Mouse (Mus musculus): ENCODE data around the gene Med21.

DNA sequence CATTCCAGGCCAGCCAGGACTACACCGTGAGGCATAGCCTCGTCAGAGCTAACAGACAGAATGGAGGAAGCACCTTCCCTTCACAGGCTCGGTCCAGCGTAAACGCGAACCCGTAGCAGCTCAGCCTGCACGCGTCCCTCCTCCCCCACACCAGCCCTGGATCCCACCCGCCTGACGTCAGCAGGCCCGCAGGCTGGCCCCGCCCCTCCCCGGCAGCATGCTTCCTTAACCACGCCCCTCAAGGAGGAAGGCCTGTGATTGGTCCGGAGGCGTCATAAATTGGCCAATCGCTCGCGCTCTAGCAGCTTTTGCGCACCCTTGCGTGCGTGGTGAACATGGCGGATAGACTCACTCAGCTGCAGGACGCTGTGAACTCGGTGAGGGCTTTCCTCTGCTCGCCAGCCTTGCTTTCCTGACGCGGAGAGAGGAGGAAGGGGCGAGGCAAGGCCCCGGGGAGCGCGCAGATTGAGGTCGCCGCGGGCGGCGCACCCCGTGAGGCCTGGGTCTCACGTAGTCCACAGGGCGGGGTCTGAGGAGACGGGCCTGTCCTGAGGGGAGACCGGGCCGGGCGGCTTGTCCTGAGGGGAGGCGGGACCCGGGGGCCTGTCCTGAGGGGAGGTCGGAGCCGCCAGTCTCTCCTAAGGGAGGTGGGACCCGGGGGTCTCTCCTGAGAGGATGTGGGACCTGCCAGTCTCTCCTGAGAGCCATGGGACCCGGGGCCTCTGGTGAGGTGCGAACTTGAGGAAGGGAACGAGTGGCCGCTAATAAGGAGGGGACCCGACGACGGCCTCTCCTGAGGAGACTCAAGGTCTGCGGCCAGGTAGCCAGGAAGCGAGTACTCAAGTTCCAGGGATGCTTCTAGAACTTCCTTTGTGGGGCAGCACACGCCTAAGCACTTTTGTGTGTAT is at the start of gene Med21, which contains the start of gene Tm7sf3:
- TF ChIP-seq CTCF (IDR thresholded peaks at IDR 0.05; ENCODE audit: borderline replicate concordance, control insufficient read depth, extremely low read depth, insufficient read depth, low read length, poor library complexity) (0 out of 2 replicates have a peak, but pooled peaks have one; percentile 63), POLR2A (IDR thresholded peaks at IDR 0.05; ENCODE audit: control insufficient read depth, extremely low read depth, insufficient read depth, low read length, poor library complexity) (peak; percentile 93)
